Mouse (Mus musculus) retina, adult 2 months (tissue): Measurements from ENCODE around the gene Garem2.

Experiments used
- DNase-seq: peaks from one replicate; pipeline ENCODE4 v3.0.0-alpha.2; 2012; ENCODE audit warnings: low read depth, low spot score

Gene Garem2

GRCm38 (mm10) chr5:30153222-30153621 is 48.3 kb downstream of the Garem2 start:
- DNase-seq = no peak

DNA sequence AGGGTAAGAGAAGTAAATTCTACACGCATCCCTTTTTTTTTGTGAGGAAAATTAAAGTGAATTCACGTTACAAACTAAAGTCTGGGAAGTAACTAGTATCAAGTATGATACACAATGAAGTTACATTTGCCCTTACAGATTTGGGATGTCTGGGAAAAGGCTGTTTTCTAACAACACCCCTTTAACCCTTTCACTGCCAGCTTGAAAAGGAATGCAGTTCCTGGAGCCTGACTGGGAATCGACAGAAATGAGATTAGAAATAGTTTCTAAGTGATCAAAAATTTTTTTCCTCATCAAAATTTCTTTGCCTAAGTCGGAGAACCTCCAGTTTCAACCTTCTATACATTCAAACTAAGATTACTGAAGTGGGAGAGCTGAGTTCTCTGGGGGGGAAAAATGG is 49.1 kb downstream of the Garem2 start:
- DNase-seq = no peak

DNA sequence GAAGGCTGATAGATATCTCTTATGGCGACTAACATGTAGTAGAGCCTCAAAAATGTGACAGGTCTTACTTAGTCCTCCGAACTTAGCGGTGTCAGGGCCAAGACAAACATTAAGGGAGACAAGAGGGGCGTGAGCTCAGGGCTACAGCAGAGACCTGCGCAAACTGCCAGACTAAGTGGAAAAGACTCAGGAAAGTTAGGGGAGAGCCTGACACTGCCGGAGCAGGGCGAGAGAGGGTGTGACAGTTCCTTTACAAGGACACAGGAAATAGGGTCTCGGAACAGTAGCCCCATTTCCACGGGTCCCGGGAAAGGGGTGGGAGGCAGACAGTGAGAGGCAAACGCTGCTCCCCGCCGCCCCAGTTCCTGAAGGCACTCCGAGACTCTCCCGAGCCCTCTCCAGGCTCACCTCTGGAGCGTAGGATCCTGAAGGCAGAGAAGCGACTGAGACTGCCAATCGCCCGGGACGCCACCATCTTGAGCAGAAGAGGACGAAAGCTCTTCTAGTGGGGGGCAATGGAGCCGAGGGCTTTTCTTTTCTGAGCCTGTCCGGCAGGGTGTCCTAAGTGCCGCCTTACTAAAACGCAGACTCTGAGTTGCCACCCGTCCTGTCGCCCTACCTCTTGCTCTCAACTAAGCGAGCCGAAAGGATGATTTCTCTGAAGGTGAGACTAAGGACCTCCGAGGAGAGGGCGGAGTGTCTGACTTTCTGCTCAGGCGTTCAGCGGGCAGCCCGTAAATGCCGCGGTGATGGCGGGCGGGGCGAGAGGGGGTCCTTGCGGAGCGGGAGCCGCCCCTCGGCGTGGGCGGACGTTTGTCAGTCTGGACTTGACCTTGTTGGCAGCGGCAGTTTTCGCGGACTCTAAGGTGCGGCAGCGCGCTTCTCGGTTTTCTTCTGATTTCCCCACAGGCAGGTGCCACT is 49.8 kb downstream of the Garem2 start, which contains the start of the genes Hadha and Hadhb:
TSS of gene Hadha (minus strand) at position 689 of the 921 bp plus-strand sequence.
TSS of gene Hadhb (plus strand) at position 775 of the 921 bp plus-strand sequence.
- DNase-seq = peak; percentile 87

- DNase-seq = no peak
Measured at GRCm38 (mm10) chr5:30155395-30155792, 50.4 kb downstream of the Garem2 start.

GRCm38 (mm10) chr5:30155821-30156629 is 51.1 kb downstream of the Garem2 start:
- no peak for DNase-seq

GRCm38 (mm10) chr5:30159601-30160000 is 54.6 kb downstream of the Garem2 start:
- no peak for DNase-seq

- no peak for DNase-seq
Measured at GRCm38 (mm10) chr5:30161836-30162235, 56.9 kb downstream of the Garem2 start.

- DNase-seq = no peak
Measured at GRCm38 (mm10) chr5:30162339-30162738, 57.4 kb downstream of the Garem2 start.

DNA sequence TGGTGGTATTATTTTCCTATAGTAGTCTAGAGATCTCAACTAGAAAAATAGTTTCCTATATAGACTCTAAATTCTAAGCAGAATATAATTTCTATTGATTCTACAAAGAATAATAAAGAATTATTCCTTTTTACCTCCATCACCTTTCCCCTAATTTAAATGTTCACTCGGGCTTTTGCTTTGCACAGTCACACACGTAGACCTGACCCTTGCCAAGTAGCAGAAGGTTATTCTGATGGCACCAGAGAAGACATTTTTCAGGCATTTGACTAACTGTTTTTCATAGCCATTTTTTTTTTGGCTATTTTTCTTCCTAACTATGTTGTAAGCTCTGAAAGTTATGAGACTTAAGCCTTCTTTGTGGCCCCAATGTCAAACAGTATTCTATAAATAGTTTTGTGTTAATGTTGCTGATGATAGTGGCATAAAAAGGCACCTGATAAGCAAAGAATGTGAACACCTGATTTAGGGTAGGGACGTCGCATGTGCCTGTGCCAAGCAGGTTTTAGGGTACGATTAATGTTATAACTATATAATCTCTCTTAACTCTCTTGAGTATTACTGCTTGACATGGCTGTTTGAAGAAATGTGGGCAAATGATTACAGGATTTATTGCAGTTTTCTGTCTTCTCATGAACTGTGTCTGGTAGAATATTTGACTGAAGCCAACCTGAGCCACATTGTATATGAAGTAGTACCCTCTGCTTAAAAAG is 60.4 kb downstream of the Garem2 start:
- no peak for DNase-seq
